Mouse (Mus musculus) cerebellum, adult 11-12 months (tissue): ENCODE results near the gene Fn1.

Source experiments
- DNase-seq: peaks from one replicate; pipeline ENCODE4 v3.0.0; 2022

Fn1 gene

DNA sequence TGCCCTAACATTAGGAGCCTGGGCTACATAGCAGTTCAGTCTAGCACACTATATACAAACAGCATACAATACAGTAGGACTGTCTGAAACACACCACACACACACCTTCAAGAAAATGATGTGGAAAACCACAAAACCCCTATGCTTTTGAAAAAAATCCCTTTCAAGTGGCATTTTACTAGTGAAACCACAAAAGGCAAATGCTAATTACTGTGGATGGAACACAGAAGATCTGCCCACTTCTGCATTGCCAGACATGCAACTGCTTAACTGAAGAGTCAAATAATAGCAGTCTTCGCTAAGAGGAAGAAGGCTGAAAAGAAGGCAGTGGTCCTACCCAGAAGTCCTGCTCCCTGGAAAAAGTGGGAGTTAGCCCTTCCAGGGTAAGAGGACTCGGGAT lies 58.7 kb downstream of the Fn1 start:
- DNase-seq: no peak

DNA sequence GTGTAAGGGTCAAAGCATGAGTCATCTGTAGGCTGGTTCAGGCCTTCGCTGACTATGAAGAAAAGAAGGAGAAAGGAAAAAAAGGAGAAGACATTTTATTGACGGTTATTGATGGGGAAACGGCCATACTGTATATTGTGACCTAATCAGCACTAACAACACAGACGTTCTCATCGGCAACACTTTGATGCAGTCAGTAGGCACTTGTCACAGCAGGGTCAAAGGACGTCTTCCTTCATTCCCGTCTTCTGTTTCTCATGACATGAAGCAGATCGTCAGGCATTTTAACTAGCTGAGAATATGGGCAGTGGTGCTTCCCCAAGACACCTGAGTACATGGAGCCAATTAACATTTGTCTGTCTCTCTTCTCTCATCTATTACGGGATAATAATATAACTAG lies 59.8 kb downstream of the Fn1 start:
- DNase-seq: no peak

DNA sequence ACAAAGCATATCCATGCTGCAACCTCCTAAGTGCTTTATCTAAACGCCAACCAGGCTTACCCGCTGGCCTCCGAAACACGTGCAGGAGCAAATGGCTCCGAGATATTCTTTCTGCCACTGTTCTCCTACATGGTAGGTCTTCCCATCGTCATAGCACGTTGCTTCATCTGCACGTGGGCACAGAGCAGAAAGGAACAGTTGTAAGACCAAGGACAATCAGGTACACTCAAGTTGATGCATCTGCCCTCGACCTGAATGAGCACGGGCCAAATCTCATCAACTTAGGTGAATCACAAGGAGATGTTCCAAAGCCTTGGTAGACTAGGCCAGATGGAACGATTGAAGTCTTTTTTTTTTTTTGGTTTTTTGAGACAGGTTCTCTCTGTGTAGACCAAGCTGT lies 63.0 kb downstream of the Fn1 start:
- no peak for DNase-seq

DNA sequence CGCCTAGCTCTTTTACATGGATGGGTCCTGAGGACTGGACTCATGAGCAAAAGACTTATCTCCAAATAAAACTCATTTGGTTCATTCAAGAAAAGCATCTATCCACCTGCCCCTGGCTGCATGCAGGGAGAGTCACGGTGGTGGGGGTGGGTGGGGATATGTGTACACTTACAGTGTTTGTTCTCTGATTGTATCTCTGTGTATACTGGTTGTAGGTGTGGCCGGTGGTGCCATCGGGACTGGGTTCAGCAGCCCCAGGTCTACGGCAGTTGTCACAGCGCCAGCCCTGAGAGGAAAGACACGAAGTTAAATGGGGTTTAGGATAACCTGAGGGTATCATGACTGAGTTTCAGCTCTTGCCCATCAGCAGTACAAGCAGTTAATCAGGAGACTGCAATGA lies 66.3 kb downstream of the Fn1 start:
- no peak for DNase-seq

DNA sequence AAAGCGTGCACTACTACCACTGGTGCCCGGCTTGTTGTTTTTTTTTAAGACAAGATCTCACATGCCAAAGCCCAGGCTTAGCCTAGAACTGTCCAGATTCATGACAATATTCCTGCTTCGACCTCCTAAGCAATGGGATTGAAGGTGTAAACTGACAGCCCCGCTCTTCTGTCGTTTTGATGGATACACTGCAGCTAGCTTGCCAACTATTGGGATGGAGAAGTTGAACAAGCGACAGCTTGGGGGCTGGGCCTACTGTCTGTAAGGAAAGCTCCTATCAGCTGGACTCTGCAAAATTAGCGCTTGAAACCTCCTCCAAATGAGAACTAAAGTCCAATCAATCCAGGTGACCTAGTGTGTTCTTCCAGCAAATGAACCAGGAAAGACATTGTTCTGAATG lies 69.1 kb downstream of the Fn1 start:
- no peak for DNase-seq

DNA sequence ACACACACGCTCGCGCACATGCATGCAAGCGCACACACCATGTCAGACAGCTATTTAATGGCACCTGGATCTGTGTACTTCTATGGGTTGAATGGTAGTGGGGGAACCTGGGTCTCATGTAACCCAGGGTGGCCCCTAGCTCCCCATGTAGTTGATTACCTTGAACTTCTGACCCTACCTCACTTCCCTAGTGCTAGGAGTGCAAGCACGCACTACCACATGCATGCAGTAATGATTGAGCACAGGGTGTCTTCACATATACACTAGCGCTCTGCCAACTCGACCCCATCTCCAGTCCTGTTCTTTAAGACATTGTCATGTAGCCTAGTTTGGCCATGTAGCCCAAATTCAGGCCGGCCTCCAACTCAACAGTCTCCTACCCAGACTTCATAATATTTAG lies 69.7 kb downstream of the Fn1 start:
- DNase-seq: no peak

DNA sequence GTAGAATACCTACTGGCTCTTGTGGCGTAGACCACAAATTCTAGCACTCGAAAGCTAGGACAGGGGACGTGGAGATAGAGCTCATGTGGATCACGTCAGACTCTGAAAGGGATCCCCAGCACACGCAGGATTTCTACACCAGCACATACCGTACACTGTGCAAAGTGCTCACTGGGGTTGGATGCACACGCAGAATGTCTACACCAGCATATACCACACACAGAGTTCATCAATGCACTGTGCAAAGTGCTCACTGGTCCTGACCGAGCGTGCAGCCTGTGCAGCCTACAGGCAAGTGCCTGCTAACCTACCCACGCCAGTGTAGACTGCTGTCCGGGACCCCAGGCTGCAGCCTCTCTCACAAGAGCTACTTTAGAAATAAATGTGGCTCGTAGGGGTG lies 72.6 kb downstream of the Fn1 start:
- no peak for DNase-seq

DNA sequence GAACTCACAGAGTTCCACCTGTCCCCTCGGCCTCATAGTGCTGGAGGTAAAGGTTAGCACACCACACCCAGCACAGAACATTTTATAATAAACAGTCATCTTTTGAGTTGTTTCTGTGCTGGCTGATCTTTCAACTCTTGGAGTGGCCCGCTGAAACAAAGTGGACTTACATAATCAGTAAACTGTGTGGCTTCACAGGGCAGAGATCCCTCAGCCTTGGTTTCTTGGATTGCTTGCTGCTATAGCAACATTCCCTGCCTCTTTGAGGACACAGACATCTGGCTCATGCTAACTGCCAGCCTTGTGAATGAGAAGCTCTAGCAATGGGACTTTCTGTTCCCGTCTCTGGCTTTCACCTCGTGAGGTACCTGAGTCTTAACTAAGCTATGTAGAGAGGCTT lies 73.5 kb downstream of the Fn1 start:
- DNase-seq: no peak

DNA sequence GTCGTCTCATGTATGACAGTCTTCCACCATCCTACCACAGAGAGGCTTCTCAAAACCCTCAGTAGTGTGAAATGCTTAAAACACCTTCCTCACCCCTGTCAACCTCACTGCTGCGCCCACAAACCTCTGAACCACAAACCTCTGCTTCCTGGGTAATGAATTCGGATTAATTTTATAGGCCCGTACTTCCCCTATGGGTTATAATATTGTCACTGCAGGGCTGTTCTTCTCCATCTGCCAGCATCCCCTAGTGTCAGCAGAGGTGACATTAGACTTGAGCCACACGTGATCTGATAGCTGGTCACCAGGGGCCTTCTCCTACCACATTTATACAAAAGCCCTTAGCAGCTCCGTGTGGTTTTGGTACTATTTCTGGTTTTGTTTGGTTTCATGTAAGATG lies 76.2 kb downstream of the Fn1 start:
- DNase-seq: no peak

DNA sequence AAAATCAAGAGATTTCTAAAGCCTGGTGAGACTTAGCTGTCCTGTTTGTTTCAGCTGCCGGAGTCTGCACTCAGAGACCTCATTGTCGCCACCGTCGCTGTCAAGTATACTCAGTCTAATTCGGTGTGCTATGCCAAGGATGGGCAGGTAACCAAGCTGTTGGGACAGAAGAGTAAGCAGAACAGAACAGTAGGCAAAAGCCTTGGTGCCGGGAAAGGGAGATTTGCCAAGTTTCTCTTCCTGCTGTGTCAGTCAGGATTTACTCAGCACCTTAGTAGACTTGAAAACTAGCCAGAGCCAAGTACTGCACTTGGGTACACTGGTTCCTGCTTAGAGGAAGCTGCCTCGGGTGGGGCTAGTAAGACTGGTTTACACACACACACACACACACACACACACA lies 77.0 kb downstream of the Fn1 start:
- DNase-seq: peak; percentile 69

DNA sequence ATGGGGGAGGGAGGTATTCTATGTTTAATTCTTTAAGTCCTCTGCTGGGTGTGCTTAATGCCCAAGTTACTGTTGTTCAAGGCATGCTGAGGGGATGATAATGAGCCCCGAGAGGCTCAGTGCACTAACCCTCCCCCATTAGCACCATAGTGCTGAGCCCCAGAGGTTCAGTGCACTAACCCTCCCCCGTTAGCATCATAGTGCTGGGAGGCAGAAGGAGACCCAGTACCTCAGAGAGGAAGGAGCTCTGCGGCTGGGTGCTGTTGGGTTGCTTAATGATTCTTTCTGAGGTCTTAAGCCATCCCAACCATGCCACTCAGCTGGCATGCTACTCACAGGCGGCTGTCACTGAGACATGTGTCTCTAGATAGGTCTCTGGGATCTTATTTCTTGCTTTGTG lies 82.9 kb downstream of the Fn1 start:
- DNase-seq: no peak

DNA sequence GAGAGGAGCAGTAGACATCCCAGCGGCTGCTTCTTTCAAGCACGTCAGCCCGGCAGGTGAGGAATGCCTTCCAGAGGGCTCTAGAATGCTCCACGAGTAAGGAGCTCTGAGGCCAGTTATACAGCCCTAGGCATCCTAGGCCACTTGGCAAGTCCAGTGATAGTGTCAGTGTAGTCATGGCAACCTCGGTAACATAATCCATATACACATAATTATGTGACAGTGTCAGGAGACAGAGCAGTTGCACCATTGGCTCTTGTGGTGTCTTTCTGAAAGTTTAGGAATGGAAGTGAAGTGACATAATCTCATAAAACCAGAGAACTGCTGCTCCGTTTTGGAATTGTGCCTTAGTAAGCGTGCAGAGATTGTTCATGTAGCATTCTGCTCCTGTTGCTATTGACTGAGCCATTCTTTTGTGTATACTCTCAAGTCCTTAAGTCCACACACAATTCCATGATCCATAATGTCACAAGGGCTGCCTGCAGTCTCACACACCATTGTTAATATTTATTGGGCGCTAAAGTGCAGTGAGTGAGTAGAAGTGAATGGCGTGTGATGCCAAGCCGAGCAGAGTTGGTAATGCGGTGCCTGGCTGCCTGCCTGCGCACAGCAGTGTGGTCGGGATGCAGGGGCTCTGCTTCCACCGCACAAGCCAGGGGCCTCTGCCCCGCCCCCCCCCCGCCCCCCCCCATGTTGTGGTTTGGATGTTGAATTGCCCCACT lies 85.0 kb downstream of the Fn1 start:
- DNase-seq: no peak

DNA sequence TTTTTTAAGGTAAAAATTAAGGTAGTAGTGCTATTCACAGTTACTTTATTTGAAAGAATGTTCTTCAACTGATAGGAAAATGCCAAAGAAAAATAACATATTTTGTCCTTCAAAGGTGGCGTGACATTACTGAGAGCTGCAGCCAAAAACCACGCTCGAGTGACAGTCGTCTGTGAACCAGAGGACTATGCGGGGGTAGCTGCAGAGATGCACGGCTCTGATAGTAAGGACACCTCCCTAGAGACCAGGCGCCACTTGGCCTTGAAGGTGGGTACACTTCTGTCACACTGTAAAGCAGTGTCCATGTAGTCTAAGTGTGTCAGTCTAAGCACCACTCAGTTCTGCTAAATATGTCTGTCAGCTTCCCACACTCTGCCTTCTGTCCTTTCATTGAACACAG lies 88.7 kb downstream of the Fn1 start:
- no peak for DNase-seq

DNA sequence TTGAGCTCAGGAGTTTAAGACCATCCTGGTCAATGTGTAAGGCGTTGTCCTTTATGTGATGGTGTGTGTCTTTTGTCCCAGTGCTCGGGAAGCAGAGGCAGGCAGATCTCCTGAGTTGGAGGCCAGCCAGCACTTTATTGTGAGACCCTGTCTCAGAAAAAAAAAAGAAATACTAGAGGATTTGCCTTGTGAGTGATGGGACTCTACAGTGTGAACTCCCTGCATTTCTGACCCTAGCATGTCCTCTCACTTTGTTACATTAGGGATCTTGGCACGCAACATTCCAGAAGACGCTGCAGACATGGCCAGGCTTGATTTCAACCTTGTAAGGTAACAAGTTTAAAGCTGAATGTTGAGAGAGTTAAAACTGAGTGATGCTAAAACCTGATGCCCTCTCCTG lies 92.4 kb downstream of the Fn1 start:
- DNase-seq: no peak

DNA sequence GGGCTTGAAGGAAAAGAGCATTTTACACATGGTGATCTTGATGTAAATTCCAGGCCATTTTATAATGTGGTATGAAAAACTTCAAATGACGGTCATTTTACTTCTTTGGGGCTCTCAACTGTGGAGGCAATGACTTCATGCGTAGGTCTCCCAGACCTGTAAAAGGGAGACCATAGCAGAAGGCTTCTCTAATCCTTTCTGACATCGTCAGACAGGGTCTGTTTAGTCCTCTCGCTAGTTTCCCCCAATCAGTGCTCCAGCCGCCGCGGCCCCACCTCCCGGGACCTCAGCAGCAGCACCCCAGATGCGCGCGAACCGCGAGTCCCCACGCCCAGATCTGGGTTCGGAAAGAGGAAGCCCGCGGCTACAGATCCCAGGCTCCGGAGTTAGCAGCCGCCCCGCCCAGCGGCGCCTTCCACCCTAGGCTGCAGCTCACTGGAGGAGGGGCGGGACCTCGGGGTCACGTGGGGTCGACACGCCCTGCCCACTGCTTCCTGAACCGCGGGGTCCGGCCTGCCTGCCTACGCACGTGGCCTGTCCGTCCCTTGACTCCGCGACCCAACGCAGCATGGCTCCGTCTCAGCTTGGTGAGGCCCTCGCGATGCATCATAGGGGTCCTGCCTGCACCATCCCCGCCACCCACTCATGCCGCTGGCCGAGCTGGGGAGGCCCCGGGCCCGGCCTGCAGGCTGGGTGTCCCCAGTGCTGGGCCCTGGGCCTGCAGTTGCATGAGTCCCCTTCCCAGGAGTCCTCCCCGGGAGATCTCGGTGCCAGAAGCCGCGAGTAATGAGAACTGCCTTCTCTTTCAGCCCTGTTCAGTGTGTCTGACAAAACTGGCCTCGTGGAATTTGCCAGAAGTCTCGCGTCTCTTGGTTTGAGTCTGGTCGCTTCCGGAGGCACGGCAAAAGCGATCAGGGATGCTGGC lies 96.0 kb downstream of the Fn1 start, which contains the start of gene Atic:
Atic (plus strand) TSS at position 463 of the 925 bp plus-strand sequence.
- peak; percentile 85 for DNase-seq

DNA sequence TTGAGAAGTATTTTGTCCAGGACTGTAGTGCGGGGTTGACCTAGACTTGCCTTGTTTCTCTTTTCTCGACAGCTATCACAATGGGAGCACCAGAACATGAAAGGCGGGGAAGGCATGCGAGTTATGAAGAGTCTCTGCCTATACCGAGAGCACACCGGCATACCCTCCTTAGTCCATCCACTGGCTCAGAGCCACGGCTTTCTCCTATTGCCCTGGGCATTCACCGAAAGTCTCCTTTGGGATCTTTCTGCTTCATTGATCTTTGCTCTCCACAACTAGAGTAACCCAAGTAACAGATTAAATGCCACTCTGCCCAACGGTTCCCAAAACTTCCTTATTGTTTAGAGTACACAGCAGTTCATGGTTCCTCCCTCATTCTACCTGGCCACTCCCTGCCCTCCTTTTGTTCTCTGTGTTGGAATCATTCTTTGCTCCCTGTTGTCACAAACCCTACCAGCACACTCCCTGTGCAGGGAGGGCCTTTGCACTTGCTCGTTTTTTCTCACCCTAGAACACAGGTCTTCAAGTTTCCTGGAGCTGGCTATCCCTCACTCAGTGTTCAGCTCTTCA lies 102.3 kb downstream of the Fn1 start:
- DNase-seq: no peak

DNA sequence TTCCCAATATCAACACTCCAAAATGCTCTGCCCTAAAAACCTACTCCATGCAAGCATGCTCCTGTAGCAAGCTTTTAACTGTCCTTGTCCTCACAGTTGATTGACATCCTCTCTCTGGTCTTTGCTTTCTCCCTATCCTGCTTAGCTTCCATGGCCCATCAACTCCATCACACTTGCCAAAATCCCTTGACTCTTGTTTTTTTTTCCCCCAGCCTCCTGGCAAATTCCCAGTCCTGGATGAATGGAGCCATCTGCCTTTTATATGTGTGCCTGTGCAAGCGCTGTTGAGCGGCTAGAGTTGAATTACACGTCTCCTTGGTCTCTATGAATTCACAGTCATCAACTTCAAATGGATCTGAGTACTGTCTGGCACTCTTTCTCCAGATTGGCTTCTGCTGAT lies 112.6 kb downstream of the Fn1 start:
- peak; percentile 6 for DNase-seq

DNA sequence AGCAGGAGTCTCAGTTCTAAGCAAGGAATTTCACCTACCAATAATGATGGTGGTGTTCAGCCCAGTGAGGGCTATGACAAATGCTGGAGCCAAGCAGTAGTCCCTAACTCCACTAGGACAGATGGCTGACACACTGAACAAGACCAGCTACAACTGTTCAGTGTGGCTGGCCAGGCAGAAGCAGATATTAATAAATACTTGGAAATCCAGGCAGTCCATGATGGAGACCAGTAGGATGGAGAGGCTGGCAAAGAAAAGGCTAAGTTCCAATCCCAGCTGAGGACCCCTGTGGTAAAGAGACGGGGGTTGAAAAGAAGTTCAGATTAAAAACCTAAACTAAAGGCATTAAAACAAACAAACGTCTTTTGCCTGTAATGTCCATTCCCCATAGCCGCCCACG lies 113.4 kb downstream of the Fn1 start:
- DNase-seq: no peak
